Mouse (Mus musculus): ENCODE measurements around the gene Marveld3. TPM values are rescaled to one million over a fixed set of nuclear protein-coding genes. Genes with fewer than 3 reads are reported as not detected.

Marveld3 gene
- total RNA-seq, 2 experiments from 2014 or later, result 0.18 TPM; not detected in 1

GRCm38 (mm10) chr8:109968837-109969236, 6.8 kb upstream of the Marveld3 start:
- DNase-seq (ENCODE audit: low spot score in 2 of 2), result no peak

- no peak for DNase-seq (ENCODE audit: low spot score in 2 of 2)
These were observed 2.1 kb upstream of the Marveld3 start for GRCm38 (mm10) chr8:109964106-109964505.

GRCm38 (mm10) chr8:109963421-109963820, 1.4 kb upstream of the Marveld3 start:
- DNase-seq (ENCODE audit: low spot score in 2 of 2), result no peak

- no peak for DNase-seq (ENCODE audit: low spot score in 2 of 2)
These were observed 893 bp upstream of the Marveld3 start for GRCm38 (mm10) chr8:109962896-109963295.

- DNase-seq (ENCODE audit: low spot score in 2 of 2), result no peak
These were observed 2.9 kb downstream of the Marveld3 start for GRCm38 (mm10) chr8:109959112-109959511.

- no peak for DNase-seq (ENCODE audit: low spot score in 2 of 2)
These were observed 3.9 kb downstream of the Marveld3 start for GRCm38 (mm10) chr8:109958036-109958655.

GRCm38 (mm10) chr8:109957167-109958028, 4.6 kb downstream of the Marveld3 start:
- DNase-seq (ENCODE audit: low spot score in 2 of 2), result no peak

GRCm38 (mm10) chr8:109954486-109954948, 7.5 kb downstream of the Marveld3 start:
- DNase-seq (ENCODE audit: low spot score in 2 of 2), result peak in 1 of 2 experiments; percentile 37

- DNase-seq (ENCODE audit: low spot score in 2 of 2), result peak in 1 of 2 experiments; percentile 75
These were observed 9.8 kb downstream of the Marveld3 start for GRCm38 (mm10) chr8:109952171-109952570.

GRCm38 (mm10) chr8:109948285-109948564, 13.8 kb downstream of the Marveld3 start:
- DNase-seq (ENCODE audit: low spot score in 2 of 2), result peak in 1 of 2 experiments; percentile 13

GRCm38 (mm10) chr8:109947447-109948284, 14.3 kb downstream of the Marveld3 start:
- peak in 1 of 2 experiments; percentile 58 for DNase-seq (ENCODE audit: low spot score in 2 of 2)

- no peak for DNase-seq (ENCODE audit: low spot score in 2 of 2)
These were observed 15.7 kb downstream of the Marveld3 start for GRCm38 (mm10) chr8:109946272-109946671.

GRCm38 (mm10) chr8:109945694-109946093, 16.3 kb downstream of the Marveld3 start:
- no peak for DNase-seq (ENCODE audit: low spot score in 2 of 2)

GRCm38 (mm10) chr8:109945153-109945632, 16.8 kb downstream of the Marveld3 start:
- DNase-seq (ENCODE audit: low spot score in 2 of 2), result no peak

- no peak for DNase-seq (ENCODE audit: low spot score in 2 of 2)
These were observed 20.2 kb downstream of the Marveld3 start for GRCm38 (mm10) chr8:109941606-109942360.

- peak in 1 of 2 experiments; percentile 44 for DNase-seq (ENCODE audit: low spot score in 2 of 2)
These were observed 41.3 kb downstream of the Marveld3 start for GRCm38 (mm10) chr8:109920406-109921390.

GRCm38 (mm10) chr8:109917277-109917676, 44.7 kb downstream of the Marveld3 start:
- DNase-seq (ENCODE audit: low spot score in 2 of 2), result peak in 1 of 2 experiments; percentile 53

GRCm38 (mm10) chr8:109907376-109907775, 54.6 kb downstream of the Marveld3 start:
- DNase-seq (ENCODE audit: low spot score in 2 of 2), result no peak

- DNase-seq (ENCODE audit: low spot score in 2 of 2), result no peak
These were observed 55.1 kb downstream of the Marveld3 start for GRCm38 (mm10) chr8:109906907-109907306.

All from layer of hippocampus, adult 18-20 months (tissue).